Mouse (Mus musculus) lung, postnatal 4 days (tissue): ENCODE results near the gene Gng10.

Experiments
- DNase-seq, 2 experiments: peaks; one replicate each; pipeline ENCODE4 v3.0.0; 2021

Gene Gng10

GRCm38 (mm10) chr4:59016922-59017321, 18.0 kb upstream of the Gng10 start:
- no peak for DNase-seq

- no peak for DNase-seq
Measured at GRCm38 (mm10) chr4:59034325-59034917, 467 bp upstream of the Gng10 start.

- no peak for DNase-seq
Measured at GRCm38 (mm10) chr4:59035786-59036350, 980 bp downstream of the Gng10 start.

- peak; percentile 64 to 77 for DNase-seq
Measured at GRCm38 (mm10) chr4:59036490-59037127, 1.7 kb downstream of the Gng10 start.

GRCm38 (mm10) chr4:59037525-59037924, 2.6 kb downstream of the Gng10 start:
- DNase-seq, result no peak

- DNase-seq, result no peak
Measured at GRCm38 (mm10) chr4:59040397-59041287, 5.8 kb downstream of the Gng10 start.

GRCm38 (mm10) chr4:59043074-59043473, 8.2 kb downstream of the Gng10 start:
- no peak for DNase-seq

GRCm38 (mm10) chr4:59043891-59044290, 9.0 kb downstream of the Gng10 start:
- DNase-seq, result no peak

GRCm38 (mm10) chr4:59047222-59047621, 12.3 kb downstream of the Gng10 start:
- DNase-seq, result no peak

GRCm38 (mm10) chr4:59051081-59051480, 16.2 kb downstream of the Gng10 start:
- DNase-seq, result no peak

- DNase-seq, result no peak
Measured at GRCm38 (mm10) chr4:59057929-59058328, 23.0 kb downstream of the Gng10 start.

- no peak for DNase-seq
Measured at GRCm38 (mm10) chr4:59062526-59062925, 27.6 kb downstream of the Gng10 start.

GRCm38 (mm10) chr4:59069276-59069675, 34.4 kb downstream of the Gng10 start:
- no peak for DNase-seq

GRCm38 (mm10) chr4:59083430-59083829, 48.5 kb downstream of the Gng10 start:
- no peak for DNase-seq

GRCm38 (mm10) chr4:59089391-59089790, 54.5 kb downstream of the Gng10 start:
- DNase-seq, result no peak
